Mouse (Mus musculus) spleen, postnatal 4 days (tissue): Measurements from ENCODE around the gene Tle3.

Experiments used
- DNase-seq, 2 experiments: peaks; one replicate each; pipeline ENCODE4 v3.0.0; 2022; ENCODE audit warnings: low spot score in 2 of 2

The Tle3 gene

GRCm38 (mm10) chr9:61358933-61359332 lies 13.2 kb upstream of the Tle3 start:
- no peak for DNase-seq

GRCm38 (mm10) chr9:61359741-61360140 lies 12.4 kb upstream of the Tle3 start:
- no peak for DNase-seq

GRCm38 (mm10) chr9:61360163-61360562 lies 12.0 kb upstream of the Tle3 start:
- no peak for DNase-seq

- no peak for DNase-seq
Observed at GRCm38 (mm10) chr9:61360727-61361631, 11.2 kb upstream of the Tle3 start.

- no peak for DNase-seq
Observed at GRCm38 (mm10) chr9:61363194-61363593, 9.0 kb upstream of the Tle3 start.

- DNase-seq: no peak
Observed at GRCm38 (mm10) chr9:61366108-61366507, 6.1 kb upstream of the Tle3 start.

GRCm38 (mm10) chr9:61367156-61367555 lies 5.0 kb upstream of the Tle3 start:
- no peak for DNase-seq

- DNase-seq: no peak
Observed at GRCm38 (mm10) chr9:61367857-61368566, 4.2 kb upstream of the Tle3 start.

- no peak for DNase-seq
Observed at GRCm38 (mm10) chr9:61368567-61369240, 3.5 kb upstream of the Tle3 start.

GRCm38 (mm10) chr9:61369316-61370273 lies 2.6 kb upstream of the Tle3 start:
- peak in 1 of 2 experiments; percentile 69 for DNase-seq

- DNase-seq: peak; percentile 97 to 99
Observed at GRCm38 (mm10) chr9:61370454-61370888, 1.7 kb upstream of the Tle3 start.

GRCm38 (mm10) chr9:61370889-61371754 lies 1.0 kb upstream of the Tle3 start:
- peak; percentile 66 to 86 for DNase-seq

GRCm38 (mm10) chr9:61372510-61372975 lies 377 bp downstream of the Tle3 start:
- DNase-seq: peak in 1 of 2 experiments; percentile 80

- DNase-seq: peak; percentile 40 to 83
Observed at GRCm38 (mm10) chr9:61372976-61373633, 939 bp downstream of the Tle3 start.

- DNase-seq: peak in 1 of 2 experiments; percentile 75
Observed at GRCm38 (mm10) chr9:61373634-61373941, 1.4 kb downstream of the Tle3 start.

- peak; percentile 29 to 74 for DNase-seq
Observed at GRCm38 (mm10) chr9:61373942-61374900, 2.1 kb downstream of the Tle3 start.

GRCm38 (mm10) chr9:61375002-61375401 lies 2.8 kb downstream of the Tle3 start:
- no peak for DNase-seq

- DNase-seq: no peak
Observed at GRCm38 (mm10) chr9:61375802-61376561, 3.8 kb downstream of the Tle3 start.
